Mouse (Mus musculus): Measurements from ENCODE around the gene Lpar3. TPM values are rescaled to one million over a fixed set of nuclear protein-coding genes. Genes with fewer than 3 reads are reported as not detected.

Lpar3 gene
- polyA plus RNA-seq, 1 experiment from 2014 or later, result 0.68 TPM

GRCm38 (mm10) chr3:146327537-146328255 is 106.9 kb downstream of the Lpar3 start:
- H3K4me3 ChIP-seq, result peak overlapping the region; percentile 49
- DNase-seq (ENCODE audit: low spot score), result peak; percentile 70
- H3K27me3 ChIP-seq (ENCODE audit: insufficient read depth, poor library complexity, severe bottlenecking), result peaks cover 19% of the 10 kb centered on the region; the same call in 1 of the 2 replicates
- under 1% methylated on average over 13 of the region's 13 CpGs for WGBS
- no peaks in the 10 kb centered on the region for H3K36me3 ChIP-seq
- peaks cover 17% of the 10 kb centered on the region for H3K4me1 ChIP-seq (replicated peaks)
- no peaks in the 10 kb centered on the region for H3K9me3 ChIP-seq
- H3K27ac ChIP-seq, result peak overlapping the region; percentile 85

- peak overlapping the region; percentile 49 for H3K4me3 ChIP-seq
- peaks cover 17% of the 10 kb centered on the region for H3K4me1 ChIP-seq (replicated peaks)
- no peak overlapping the region for H3K27ac ChIP-seq
- WGBS, result 18% methylated on average over 13 of the region's 13 CpGs
- no peaks in the 10 kb centered on the region for H3K36me3 ChIP-seq
- no peaks in the 10 kb centered on the region for H3K9me3 ChIP-seq
- DNase-seq (ENCODE audit: low spot score), result no peak
- peaks cover 12% of the 10 kb centered on the region; the same call in 1 of the 2 replicates for H3K27me3 ChIP-seq (ENCODE audit: insufficient read depth, poor library complexity, severe bottlenecking)
Measured at GRCm38 (mm10) chr3:146328749-146329148, 108.0 kb downstream of the Lpar3 start.

GRCm38 (mm10) chr3:146331819-146332218 is 111.1 kb downstream of the Lpar3 start:
- Histone ChIP-seq H3K27ac (no peak overlapping the region), H3K4me3 (no peak overlapping the region), H3K4me1 (replicated peaks) (peaks cover 27% of the 10 kb centered on the region), H3K36me3 (no peaks in the 10 kb centered on the region), H3K27me3 (ENCODE audit: insufficient read depth, poor library complexity, severe bottlenecking) (no peaks in the 10 kb centered on the region; the same call in 1 of the 2 replicates), H3K9me3 (no peaks in the 10 kb centered on the region)
- WGBS, result 86% methylated on average over 11 of the region's 11 CpGs
- DNase-seq (ENCODE audit: low spot score), result no peak

- no peak overlapping the region for H3K27ac ChIP-seq
- DNase-seq (ENCODE audit: low spot score), result no peak
- H3K4me3 ChIP-seq, result no peak overlapping the region
- 90% methylated on average over 3 of the region's 3 CpGs for WGBS
- H3K4me1 ChIP-seq (replicated peaks), result peaks cover 31% of the 10 kb centered on the region
- H3K9me3 ChIP-seq, result no peaks in the 10 kb centered on the region
- no peaks in the 10 kb centered on the region for H3K36me3 ChIP-seq
- H3K27me3 ChIP-seq (ENCODE audit: insufficient read depth, poor library complexity, severe bottlenecking), result no peaks in the 10 kb centered on the region; the same call in 1 of the 2 replicates
Measured at GRCm38 (mm10) chr3:146333270-146333669, 112.5 kb downstream of the Lpar3 start.

GRCm38 (mm10) chr3:146334070-146334469 is 113.3 kb downstream of the Lpar3 start:
- Histone ChIP-seq H3K36me3 (no peaks in the 10 kb centered on the region), H3K4me3 (no peak overlapping the region), H3K27ac (peak overlapping the region; percentile 51), H3K9me3 (no peaks in the 10 kb centered on the region), H3K27me3 (ENCODE audit: insufficient read depth, poor library complexity, severe bottlenecking) (no peaks in the 10 kb centered on the region; the same call in 1 of the 2 replicates), H3K4me1 (replicated peaks) (peaks cover 28% of the 10 kb centered on the region)
- 27% methylated on average over 7 of the region's 7 CpGs for WGBS
- DNase-seq (ENCODE audit: low spot score), result no peak

Other genes starting within 250 kb of the Lpar3 start
- gene Syde2, start 233.1 kb upstream of the Lpar3 start, polyA plus RNA-seq (2016; fragmentation: Nextera tagmentation; extraction: Ambion mirVana), result 0.92 and 1.3 TPM in 2 replicates
- 0.50 and 1.1 TPM in 2 replicates for gene Wdr63, start 112.8 kb upstream of the Lpar3 start, polyA plus RNA-seq (2016; fragmentation: Nextera tagmentation; extraction: Ambion mirVana)
- 4.9 and 8.6 TPM in 2 replicates for gene Mcoln3, start 103.5 kb upstream of the Lpar3 start, polyA plus RNA-seq (2016; fragmentation: Nextera tagmentation; extraction: Ambion mirVana)
- 0.41 and 0.62 TPM in 2 replicates for gene Mcoln2, start 71.1 kb upstream of the Lpar3 start, polyA plus RNA-seq (2016; fragmentation: Nextera tagmentation; extraction: Ambion mirVana)
- gene Ssx2ip, start 183.7 kb downstream of the Lpar3 start, polyA plus RNA-seq (2016; fragmentation: Nextera tagmentation; extraction: Ambion mirVana), result 20.2 and 26.0 TPM in 2 replicates
- 4.3 and 5.6 TPM in 2 replicates for gene Ctbs, start 228.8 kb downstream of the Lpar3 start, polyA plus RNA-seq (2016; fragmentation: Nextera tagmentation; extraction: Ambion mirVana)

All from hindbrain, embryonic 10.5 days (tissue).